Mouse (Mus musculus) midbrain, embryonic 13.5 days (tissue): ENCODE results near the gene Rpl11. TPM values are rescaled to one million over a fixed set of nuclear protein-coding genes. Genes with fewer than 3 reads are reported as not detected.
"Not testable (repeated sequence)": the region's sequence is repeated elsewhere in the genome, so short reads cannot be mapped to it uniquely, and the experiment has no call there.

Source experiments
- ATAC-seq: fragments of 200-750 bp; cut with Nextera tagmentation; 2 replicates; pipeline ENCODE4 v1.8.0; 2017; ENCODE audit warnings: mild to moderate bottlenecking, moderate TSS enrichment, moderate library complexity
- H3K27ac ChIP-seq: fragments of 300-500 bp; sonication (generic); 2 replicates; pipeline ENCODE4 v1.5.1; 2015; ENCODE audit warnings: inconsistent platforms, mild to moderate bottlenecking, moderate library complexity
- H3K27me3 ChIP-seq: fragments of 300-500 bp; sonication (generic); 2 replicates; pipeline ENCODE4 v1.6.1; 2015; ENCODE audit warnings: mild to moderate bottlenecking, inconsistent platforms
- H3K36me3 ChIP-seq: fragments of 300-500 bp; sonication (generic); 2 replicates; pipeline ENCODE4 v1.6.1; 2015; ENCODE audit warnings: mild to moderate bottlenecking, inconsistent platforms
- H3K4me1 ChIP-seq: fragments of 300-500 bp; sonication (generic); replicated peaks from 2 replicates; pipeline ENCODE4 v1.6.1; 2015; ENCODE audit warnings: inconsistent platforms
- H3K4me2 ChIP-seq: fragments of 300-500 bp; sonication (generic); replicated peaks from 2 replicates; pipeline ENCODE4 v1.6.1; 2015; ENCODE audit warnings: moderate library complexity, mild to moderate bottlenecking, inconsistent platforms
- H3K4me3 ChIP-seq: fragments of 300-500 bp; sonication (generic); replicated peaks from 2 replicates; pipeline ENCODE4 v1.5.1; 2015; ENCODE audit warnings: mild to moderate bottlenecking, inconsistent platforms
- H3K9ac ChIP-seq: fragments of 300-500 bp; sonication (generic); replicated peaks from 2 replicates; pipeline ENCODE4 v1.6.1; 2015; ENCODE audit warnings: mild to moderate bottlenecking, inconsistent platforms
- H3K9me3 ChIP-seq: fragments of 300-500 bp; sonication (generic); 2 replicates; pipeline ENCODE4 v1.6.1; 2016; ENCODE audit warnings: mild to moderate bottlenecking, inconsistent platforms
- WGBS: fragments of 180-500 bp; shearing (Covaris S2); methylation state at CpG from one replicate; pipeline ENCODE4 v1.1.7; 2015; 5-methylcytosine and 5-hydroxymethylcytosine counted together
- polyA plus RNA-seq: library from polyadenylated mRNA; unstranded; fragments of >200 nt; fragmentation: Nextera tagmentation; extraction: Ambion mirVana; gene quantifications from 2 replicates; pipeline ENCODE4 v1.2.1, GENCODE M21; 2015

The Rpl11 gene
- polyA plus RNA-seq, 1 experiment from 2014 or later = 333 TPM

DNA sequence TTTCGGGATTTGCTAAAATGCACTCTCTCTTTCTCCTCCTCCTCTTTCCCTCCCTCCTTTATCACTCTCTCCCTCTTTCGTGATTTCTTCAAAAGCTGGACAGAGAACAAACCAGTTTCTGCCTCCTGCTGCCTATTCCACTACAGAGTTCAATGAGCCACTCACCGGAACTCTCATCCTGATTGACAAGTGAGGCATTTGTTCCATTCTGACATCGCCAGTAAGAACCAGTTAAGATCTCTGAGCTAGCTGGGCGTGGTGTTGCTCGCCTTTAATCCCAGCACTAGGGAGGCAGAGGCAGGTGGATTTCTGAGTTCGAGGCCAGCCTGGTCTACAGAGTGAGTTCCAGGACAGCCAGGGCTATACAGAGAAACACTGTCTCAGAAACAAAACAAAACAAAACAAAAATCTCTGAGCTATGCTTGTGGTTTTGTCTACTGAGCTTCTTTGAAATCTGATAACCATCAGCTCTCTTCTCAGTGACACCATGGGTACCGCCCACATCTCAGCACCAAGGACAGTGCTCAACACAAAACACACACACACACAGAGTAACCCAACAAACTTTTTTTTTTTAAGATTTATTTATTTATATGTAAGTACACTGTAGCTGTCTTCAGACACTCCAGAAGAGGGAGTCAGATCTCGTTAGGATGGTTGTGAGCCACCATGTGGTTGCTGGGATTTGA, 6.7 kb upstream of the Rpl11 start:
- not testable (repeated sequence) for H3K9ac ChIP-seq, H3K27ac ChIP-seq, H3K4me2 ChIP-seq, ATAC-seq, H3K27me3 ChIP-seq, H3K4me1 ChIP-seq, H3K4me3 ChIP-seq, H3K9me3 ChIP-seq, H3K36me3 ChIP-seq
- 64% methylated on average over 9 of the region's 9 CpGs for WGBS

DNA sequence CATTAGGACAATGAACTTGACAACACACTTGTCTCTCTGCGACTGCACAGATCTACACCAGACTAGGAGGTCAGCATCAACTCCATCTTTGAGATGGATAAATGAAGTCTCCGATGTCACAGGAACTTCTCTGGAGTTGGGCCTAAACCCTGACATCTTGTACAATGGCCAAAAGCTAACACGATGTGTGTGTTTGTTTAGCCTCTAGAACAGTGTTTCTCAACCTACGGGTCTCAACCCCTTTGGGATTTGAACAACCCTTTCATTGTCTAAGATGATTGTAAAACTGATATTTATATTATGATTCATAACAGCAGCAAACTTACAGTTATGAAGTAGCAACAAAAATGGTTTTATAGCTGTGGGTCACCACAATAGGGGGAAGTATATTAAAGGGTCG, 4.7 kb upstream of the Rpl11 start:
- Histone ChIP-seq H3K9me3 (no peaks in the 10 kb centered on the region), H3K4me2 (no peak overlapping the region), H3K27ac (no peak overlapping the region), H3K27me3 (no peaks in the 10 kb centered on the region), H3K9ac (no peak overlapping the region), H3K4me1 (no peaks in the 10 kb centered on the region), H3K4me3 (no peak overlapping the region), H3K36me3 (no peaks in the 10 kb centered on the region)
- no peak for ATAC-seq
- WGBS = 94% methylated on average over 5 of the region's 5 CpGs

DNA sequence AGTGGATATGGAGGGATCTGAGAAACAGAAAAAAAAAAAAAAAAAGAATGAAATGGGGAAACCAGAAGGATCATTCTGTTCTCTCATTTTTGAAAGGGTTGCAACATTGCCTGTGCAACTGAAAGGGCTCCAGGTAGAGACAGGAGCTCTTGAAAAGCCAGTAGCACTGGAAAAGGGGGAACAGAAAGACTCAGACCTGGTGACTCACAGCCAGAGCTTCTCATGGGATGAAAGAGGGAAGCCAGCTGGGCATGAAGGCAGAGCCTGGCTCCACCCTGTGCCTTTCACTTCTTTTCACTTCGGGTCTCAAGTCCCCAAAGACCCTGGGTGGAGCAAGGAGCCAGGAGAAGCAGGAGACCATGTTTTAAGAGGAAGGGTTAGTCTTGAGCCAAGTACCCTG, 2.8 kb upstream of the Rpl11 start:
- H3K36me3 ChIP-seq = peaks cover 6% of the 10 kb centered on the region
- peaks cover 14% of the 10 kb centered on the region for H3K4me1 ChIP-seq
- no peaks in the 10 kb centered on the region for H3K27me3 ChIP-seq
- H3K9ac ChIP-seq = no peak overlapping the region
- WGBS = 15% methylated on average over 1 of the region's 1 CpGs
- H3K4me2 ChIP-seq = no peak overlapping the region
- ATAC-seq = no peak
- no peaks in the 10 kb centered on the region for H3K9me3 ChIP-seq
- no peak overlapping the region for H3K4me3 ChIP-seq
- H3K27ac ChIP-seq = no peak overlapping the region

DNA sequence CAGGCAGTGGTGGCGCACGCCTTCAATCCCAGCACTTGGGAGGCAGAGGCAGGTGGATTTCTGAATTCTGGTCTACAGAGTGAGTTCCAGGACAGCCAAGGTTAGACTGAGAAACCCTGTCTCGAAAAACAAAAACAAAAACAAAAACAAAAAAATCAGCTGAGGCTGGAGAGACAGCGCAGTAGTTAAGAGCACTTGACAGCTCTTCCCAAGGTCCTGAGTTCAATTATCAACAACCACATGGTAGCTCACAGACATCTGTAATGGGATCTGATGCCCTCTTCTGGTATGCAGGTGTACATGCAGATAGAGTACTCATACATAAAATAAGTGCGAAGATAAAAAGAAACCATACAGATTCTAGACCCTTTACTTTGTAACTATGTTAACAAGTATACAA, 615 bp upstream of the Rpl11 start:
- 0 out of 2 replicates have a peak overlapping the region, but pooled peaks have one; percentile 99 for H3K4me3 ChIP-seq
- H3K4me1 ChIP-seq = peaks cover 23% of the 10 kb centered on the region
- no peak overlapping the region for H3K9ac ChIP-seq
- no peak for ATAC-seq
- no peaks in the 10 kb centered on the region for H3K27me3 ChIP-seq
- no peak overlapping the region for H3K27ac ChIP-seq
- H3K36me3 ChIP-seq = peaks cover 28% of the 10 kb centered on the region
- WGBS = 86% methylated on average over 5 of the region's 5 CpGs
- no peaks in the 10 kb centered on the region for H3K9me3 ChIP-seq
- no peak overlapping the region for H3K4me2 ChIP-seq

DNA sequence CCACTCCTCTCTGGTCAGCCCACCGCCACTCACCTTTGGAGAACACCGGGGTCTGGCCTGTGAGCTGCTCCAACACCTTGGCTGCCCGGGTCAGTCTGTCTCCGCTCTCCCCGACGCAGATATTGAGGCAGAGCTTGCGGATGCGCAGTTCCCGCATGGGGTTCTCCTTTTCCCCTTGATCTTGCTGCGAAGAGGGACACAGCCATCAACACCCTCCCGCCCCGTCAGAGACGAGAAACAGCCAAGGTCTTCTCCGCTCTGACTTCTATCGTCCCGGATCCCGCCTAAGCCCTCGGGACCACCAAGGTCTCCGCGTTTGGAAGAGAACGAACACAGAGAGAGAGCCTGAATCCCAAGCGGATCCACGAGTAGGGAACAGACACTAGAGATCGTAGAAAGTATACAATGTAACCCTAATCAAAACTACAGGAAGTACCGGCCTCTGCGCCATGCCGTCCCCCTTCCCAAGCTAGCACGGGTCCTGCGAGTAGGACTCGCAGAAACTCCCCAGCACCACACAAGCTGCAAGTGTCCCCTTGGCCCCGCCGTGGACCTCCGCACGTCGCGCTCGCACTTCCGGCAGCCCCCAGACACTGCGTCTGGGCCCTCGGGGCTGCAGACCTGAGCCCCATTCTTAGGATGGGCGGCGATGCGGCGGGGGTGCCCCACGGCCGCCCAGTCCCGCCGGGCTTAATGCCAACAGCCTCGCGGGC, 538 bp downstream of the Rpl11 start:
- peak; percentile 90 for ATAC-seq
- Histone ChIP-seq H3K27ac (peak overlapping the region; percentile 95), H3K4me3 (peak overlapping the region; percentile 99), H3K4me2 (peak overlapping the region; percentile 99), H3K36me3 (peaks cover 35% of the 10 kb centered on the region), H3K4me1 (peaks cover 23% of the 10 kb centered on the region), H3K27me3 (no peaks in the 10 kb centered on the region), H3K9me3 (no peaks in the 10 kb centered on the region), H3K9ac (peak overlapping the region; percentile 99)
- under 1% methylated on average over 50 of the region's 50 CpGs for WGBS

DNA sequence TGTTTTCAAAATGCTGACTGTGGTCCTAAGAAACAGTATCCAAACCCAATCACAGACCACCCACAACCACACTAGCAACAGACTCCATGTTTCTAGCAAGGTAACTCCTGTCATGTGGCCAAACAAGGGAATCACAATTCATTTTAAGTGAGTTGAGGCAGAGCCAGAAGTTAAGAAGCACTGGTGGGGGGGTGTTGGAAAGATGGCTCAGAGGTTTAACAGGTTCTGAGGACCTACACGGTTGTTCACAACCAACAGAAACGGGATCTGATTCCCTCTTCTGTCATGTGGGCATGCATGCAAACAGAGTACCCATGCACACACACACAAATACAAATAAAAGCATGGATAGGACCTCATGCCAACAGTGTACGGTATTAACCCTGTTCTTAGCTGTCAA, 1.2 kb downstream of the Rpl11 start:
- H3K27me3 ChIP-seq = no peaks in the 10 kb centered on the region
- 5% methylated on average over 3 of the region's 3 CpGs for WGBS
- no peaks in the 10 kb centered on the region for H3K9me3 ChIP-seq
- no peak for ATAC-seq
- peak overlapping the region; percentile 99 for H3K9ac ChIP-seq
- H3K4me2 ChIP-seq = peak overlapping the region; percentile 99
- peaks cover 40% of the 10 kb centered on the region for H3K36me3 ChIP-seq
- H3K27ac ChIP-seq = no peak overlapping the region
- H3K4me1 ChIP-seq = peaks cover 23% of the 10 kb centered on the region
- H3K4me3 ChIP-seq = peak overlapping the region; percentile 99

DNA sequence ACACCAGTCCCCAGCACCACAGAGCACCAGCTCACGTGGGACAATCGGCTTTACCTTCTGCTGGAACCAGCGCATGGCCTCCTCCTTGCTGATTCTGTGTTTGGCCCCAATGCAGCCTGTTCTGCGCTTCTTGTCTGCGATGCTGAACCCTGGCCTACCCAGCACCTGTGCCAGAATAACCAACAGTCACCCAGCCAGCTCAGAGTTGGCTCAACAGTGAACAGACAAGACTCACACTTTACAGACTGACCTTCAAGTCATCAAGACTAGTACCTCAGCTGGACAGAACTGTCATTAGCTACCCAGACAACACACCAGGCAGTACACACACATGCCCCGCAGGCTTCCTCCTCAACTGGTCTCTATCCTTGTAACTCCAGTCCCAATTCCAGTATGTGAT, 3.0 kb downstream of the Rpl11 start:
- Histone ChIP-seq H3K9ac (0 out of 2 replicates have a peak overlapping the region, but pooled peaks have one; percentile 19), H3K4me2 (no peak overlapping the region)
- no peak for ATAC-seq

DNA sequence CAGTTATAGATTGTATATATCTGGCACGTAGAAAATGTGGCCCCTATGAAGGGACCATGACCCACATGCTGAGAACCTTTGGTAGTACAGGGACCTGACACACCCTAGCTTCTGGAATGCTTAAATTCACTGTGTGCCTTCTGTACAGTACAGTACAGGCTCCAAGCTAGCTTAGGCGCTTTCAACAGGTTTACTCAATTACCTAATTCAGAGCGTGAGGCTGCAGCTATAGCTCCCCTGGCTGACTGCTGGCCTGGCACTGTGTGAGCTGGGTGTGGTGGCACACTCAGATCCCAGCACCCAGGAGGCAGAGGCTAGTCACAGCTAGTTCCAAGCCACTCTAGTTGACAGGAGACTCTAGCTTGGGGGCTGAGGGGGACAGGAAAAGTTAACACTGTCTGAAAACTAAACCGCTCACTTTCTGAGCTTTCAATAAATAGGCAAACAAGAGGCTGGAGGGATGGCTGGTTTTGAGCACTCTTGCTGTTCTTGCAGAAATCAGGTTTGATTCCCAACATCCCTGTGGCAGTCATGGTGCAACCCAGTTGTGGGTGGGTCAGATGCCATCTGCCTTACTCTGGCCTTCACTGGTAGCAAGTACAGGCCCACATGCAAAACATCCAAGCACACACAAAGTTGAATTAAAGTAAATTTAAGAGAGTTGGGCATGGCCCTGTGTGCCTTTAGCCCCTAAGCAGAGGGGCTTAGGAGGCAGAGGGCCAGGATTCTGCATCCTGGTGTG, 4.8 kb downstream of the Rpl11 start:
- no peaks in the 10 kb centered on the region for H3K9me3 ChIP-seq
- 70% methylated on average over 4 of the region's 4 CpGs for WGBS
- H3K4me3 ChIP-seq = no peak overlapping the region
- no peak overlapping the region for H3K9ac ChIP-seq
- H3K36me3 ChIP-seq = peaks cover 67% of the 10 kb centered on the region
- no peak overlapping the region for H3K27ac ChIP-seq
- H3K4me1 ChIP-seq = peaks cover 37% of the 10 kb centered on the region
- no peak overlapping the region for H3K4me2 ChIP-seq
- no peaks in the 10 kb centered on the region for H3K27me3 ChIP-seq
- no peak for ATAC-seq

More for the DNA sequence above, 3.0 kb downstream of the Rpl11 start:
- H3K27me3 ChIP-seq = no peaks in the 10 kb centered on the region
- H3K27ac ChIP-seq = no peak overlapping the region
- H3K4me1 ChIP-seq = peaks cover 32% of the 10 kb centered on the region
- peaks cover 55% of the 10 kb centered on the region for H3K36me3 ChIP-seq
- H3K9me3 ChIP-seq = no peaks in the 10 kb centered on the region
- no peak overlapping the region for H3K4me3 ChIP-seq
- 93% methylated on average over 6 of the region's 6 CpGs for WGBS

DNA sequence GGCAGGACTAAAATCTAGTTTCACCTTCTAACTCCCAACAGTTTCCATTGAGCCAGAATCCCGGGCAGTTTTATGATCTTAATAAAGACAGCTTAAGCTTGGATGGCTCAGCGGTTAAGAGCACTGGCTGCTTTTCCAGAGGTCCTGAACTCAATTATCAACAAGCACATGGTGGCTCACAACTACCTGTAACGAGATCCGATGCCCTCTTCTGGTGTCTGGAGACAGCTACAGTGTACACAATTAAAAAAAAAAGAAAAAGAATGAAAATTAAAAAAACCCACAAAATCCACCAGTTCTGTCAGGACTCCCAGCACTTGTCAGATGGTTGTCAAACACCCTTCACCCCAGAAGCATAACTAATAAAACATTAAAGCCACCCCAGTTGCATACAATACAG, 5.6 kb downstream of the Rpl11 start:
- Histone ChIP-seq H3K27ac (no peak overlapping the region), H3K27me3 (no peaks in the 10 kb centered on the region), H3K4me3 (no peak overlapping the region), H3K4me2 (no peak overlapping the region), H3K9ac (no peak overlapping the region), H3K36me3 (peaks cover 69% of the 10 kb centered on the region), H3K9me3 (no peaks in the 10 kb centered on the region), H3K4me1 (peaks cover 37% of the 10 kb centered on the region)
- 55% methylated on average over 4 of the region's 4 CpGs for WGBS
- no peak for ATAC-seq

DNA sequence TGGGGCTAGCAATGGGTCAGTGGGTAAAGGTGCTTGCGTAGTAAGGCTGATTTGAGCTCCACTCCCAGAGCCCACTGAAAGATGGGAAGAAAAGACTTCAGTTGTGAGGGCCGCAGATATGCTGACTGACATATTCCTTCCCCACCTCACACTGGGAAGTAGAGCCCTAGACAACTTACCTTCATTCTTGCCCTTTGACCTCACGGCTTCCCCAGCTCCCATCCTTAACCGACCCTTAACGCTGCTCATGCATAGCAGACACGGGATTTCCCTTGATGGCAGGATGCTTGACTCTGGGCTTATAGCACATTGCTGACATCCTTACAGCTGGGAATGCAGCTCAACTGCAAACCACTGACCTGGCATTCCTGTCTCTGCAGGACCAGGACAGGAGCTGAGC, 6.3 kb downstream of the Rpl11 start:
- Histone ChIP-seq H3K4me1 (peaks cover 32% of the 10 kb centered on the region), H3K9me3 (no peaks in the 10 kb centered on the region), H3K4me3 (no peak overlapping the region), H3K27ac (no peak overlapping the region), H3K4me2 (no peak overlapping the region), H3K9ac (0 out of 2 replicates have a peak overlapping the region, but pooled peaks have one; percentile 4), H3K36me3 (peaks cover 69% of the 10 kb centered on the region), H3K27me3 (no peaks in the 10 kb centered on the region)
- ATAC-seq = no peak
- 74% methylated on average over 6 of the region's 6 CpGs for WGBS

DNA sequence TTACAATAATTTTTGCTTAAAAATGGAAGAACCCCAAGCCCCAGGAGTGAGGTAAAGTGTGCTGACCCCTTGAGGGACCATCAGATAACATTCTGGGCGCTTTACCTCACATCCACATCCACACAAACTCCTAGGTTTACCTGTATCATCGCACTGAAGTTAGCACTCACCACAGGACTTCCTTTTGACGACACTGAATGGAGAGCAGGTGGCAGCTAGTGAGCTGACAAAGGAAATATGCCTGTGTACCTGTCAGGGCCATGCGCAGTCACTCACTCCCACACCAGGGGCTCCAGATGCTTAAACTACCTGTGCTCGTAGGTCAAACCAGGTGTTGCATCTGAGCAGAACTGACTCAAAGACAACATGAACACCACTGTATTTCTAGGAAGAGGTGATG, 8.1 kb downstream of the Rpl11 start:
- H3K4me2 ChIP-seq = no peak overlapping the region
- 91% methylated on average over 5 of the region's 5 CpGs for WGBS
- no peak overlapping the region for H3K27ac ChIP-seq
- H3K27me3 ChIP-seq = no peaks in the 10 kb centered on the region
- no peak overlapping the region for H3K4me3 ChIP-seq
- H3K9me3 ChIP-seq = no peaks in the 10 kb centered on the region
- H3K9ac ChIP-seq = no peak overlapping the region
- H3K4me1 ChIP-seq = peaks cover 14% of the 10 kb centered on the region; the same call in 1 of the 2 replicates
- peaks cover 53% of the 10 kb centered on the region for H3K36me3 ChIP-seq
- no peak for ATAC-seq

DNA sequence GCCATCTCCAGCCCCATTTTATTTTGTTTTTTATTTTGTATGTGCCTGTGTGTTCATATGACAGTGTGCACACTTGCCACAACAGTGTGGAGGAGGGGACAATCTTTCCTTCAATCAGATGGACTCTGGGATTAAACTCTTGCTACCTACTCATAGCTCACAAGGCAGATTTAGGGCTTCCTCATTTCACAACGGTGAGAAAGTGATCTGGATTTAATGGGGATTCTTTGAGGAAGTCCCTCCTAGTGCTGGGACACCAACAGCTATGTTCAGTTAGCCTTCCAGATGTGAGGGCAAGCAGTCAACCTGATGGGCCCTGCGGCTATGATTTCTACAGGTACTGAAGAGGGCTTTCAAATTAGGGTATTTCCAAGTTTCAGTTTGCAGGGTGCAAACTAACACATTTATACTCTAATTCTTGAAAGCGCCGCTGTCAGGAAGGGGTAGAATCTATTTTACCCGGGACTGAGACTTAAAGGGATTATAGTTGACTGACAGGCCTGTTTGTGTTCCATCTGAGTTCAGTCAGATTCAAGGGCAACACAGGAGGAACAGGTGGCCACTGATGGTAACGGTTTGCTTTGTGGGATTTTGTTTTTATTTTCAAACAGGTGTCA, 9.3 kb downstream of the Rpl11 start:
- 67% methylated on average over 6 of the region's 6 CpGs for WGBS

More for the DNA sequence above, 9.3 kb downstream of the Rpl11 start:
- Histone ChIP-seq H3K4me1 (peaks cover 14% of the 10 kb centered on the region; the same call in 1 of the 2 replicates), H3K36me3 (peaks cover 41% of the 10 kb centered on the region), H3K27ac (no peak overlapping the region; the same call in 1 of the 2 replicates), H3K27me3 (no peaks in the 10 kb centered on the region), H3K9me3 (no peaks in the 10 kb centered on the region), H3K4me3 (no peak overlapping the region), H3K9ac (no peak overlapping the region), H3K4me2 (no peak overlapping the region)
- ATAC-seq = no peak
